Mouse (Mus musculus): Measurements from ENCODE around the gene Xrcc6. TPM values are rescaled to one million over a fixed set of nuclear protein-coding genes. Genes with fewer than 3 reads are reported as not detected.

Xrcc6 gene
- polyA plus RNA-seq, 1 experiment from 2014 or later = 93.0 TPM

DNA sequence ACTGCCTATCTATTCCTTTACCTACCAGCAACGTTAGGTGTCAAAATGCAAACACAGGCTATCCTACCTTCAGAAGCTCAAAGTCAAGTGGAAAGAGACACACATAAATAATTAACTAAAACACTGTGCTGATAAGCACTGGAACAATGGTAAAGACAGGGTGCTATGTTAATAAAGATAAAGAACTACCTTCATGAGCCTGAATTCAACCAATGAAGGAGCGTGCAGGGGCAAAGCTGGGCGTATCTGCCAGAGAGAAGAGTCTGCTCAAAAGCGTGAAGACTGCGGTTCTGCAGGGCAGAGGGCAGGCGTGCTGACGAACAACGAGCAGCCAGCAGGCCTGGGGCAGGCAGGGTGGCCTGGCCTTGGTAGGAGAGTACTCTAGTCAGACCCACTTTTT, 16.6 kb downstream of the Xrcc6 start:
- no peak for ATAC-seq (ENCODE audit: borderline replicate concordance, extremely low read depth, low FRiP score, low TSS enrichment)
- Histone ChIP-seq H3K9ac (no peak overlapping the region), H3K4me3 (no peak overlapping the region), H3K27ac (no peak overlapping the region), H3K9me3 (no peaks in the 10 kb centered on the region), H3K4me2 (no peak overlapping the region), H3K36me3 (peaks cover 16% of the 10 kb centered on the region), H3K4me1 (no peaks in the 10 kb centered on the region), H3K27me3 (no peaks in the 10 kb centered on the region)
- WGBS = 77% methylated on average over 8 of the region's 8 CpGs

DNA sequence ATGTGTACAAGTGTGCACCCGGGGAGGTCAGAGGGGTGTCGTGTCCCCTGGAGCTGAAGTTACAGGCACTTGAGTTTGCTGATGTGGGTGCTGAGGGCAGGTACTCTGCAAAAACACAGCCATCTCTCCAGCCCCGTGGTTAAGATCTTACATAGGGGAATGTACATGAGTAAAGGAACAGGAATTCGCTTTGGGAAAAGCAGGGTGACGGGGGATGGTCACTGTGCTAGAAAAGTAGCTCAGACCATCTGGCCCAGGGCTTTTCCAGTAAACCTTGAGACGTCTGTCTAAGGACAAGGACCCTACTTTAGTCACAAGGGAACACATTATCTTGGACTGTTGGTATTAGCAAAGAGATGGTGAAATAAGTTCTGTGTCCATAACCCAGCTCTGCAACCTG, 24.3 kb downstream of the Xrcc6 start:
- WGBS = 79% methylated on average over 6 of the region's 6 CpGs
- Histone ChIP-seq H3K36me3 (no peaks in the 10 kb centered on the region), H3K4me1 (peaks cover 18% of the 10 kb centered on the region), H3K27me3 (no peaks in the 10 kb centered on the region), H3K4me2 (no peak overlapping the region), H3K27ac (no peak overlapping the region), H3K9ac (no peak overlapping the region), H3K9me3 (no peaks in the 10 kb centered on the region), H3K4me3 (no peak overlapping the region)
- ATAC-seq (ENCODE audit: borderline replicate concordance, extremely low read depth, low FRiP score, low TSS enrichment) = no peak

DNA sequence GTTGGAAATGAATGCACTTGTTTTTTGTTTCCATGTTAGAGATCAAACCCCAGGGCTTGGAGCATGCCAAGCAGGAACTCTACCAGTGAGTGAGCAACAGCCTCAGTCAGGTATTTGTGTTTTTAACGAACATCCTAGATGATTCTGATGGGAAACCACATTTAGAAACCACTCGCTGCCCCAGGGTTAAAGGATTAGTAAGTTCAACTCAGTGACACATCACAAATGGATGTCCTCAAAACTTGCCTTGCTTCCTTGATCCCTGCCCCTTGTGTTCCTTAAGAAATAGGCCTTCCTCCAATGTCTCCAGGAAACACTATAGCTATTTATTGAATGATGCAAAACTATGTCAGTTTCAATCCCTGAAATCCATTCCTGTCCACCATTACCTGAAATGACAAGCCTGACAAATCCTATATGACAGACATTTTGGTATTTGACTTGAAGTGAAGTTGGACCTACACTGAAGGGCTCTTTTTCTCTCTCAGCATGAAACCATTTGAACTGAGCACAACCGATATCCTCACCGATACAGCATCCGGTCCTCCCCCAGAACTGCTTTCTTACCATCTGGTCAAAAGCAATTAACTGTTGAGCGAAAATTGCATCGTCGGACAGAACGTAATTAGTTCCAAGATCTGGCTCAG, 27.2 kb downstream of the Xrcc6 start:
- 16% methylated on average over 9 of the region's 9 CpGs for WGBS
- no peak for ATAC-seq (ENCODE audit: borderline replicate concordance, extremely low read depth, low FRiP score, low TSS enrichment)
- Histone ChIP-seq H3K9ac (peak overlapping the region; percentile 77), H3K27me3 (no peaks in the 10 kb centered on the region), H3K9me3 (no peaks in the 10 kb centered on the region), H3K36me3 (peaks cover 4% of the 10 kb centered on the region), H3K4me1 (peaks cover 22% of the 10 kb centered on the region), H3K4me3 (peak overlapping the region; percentile 74), H3K4me2 (peak overlapping the region; percentile 81), H3K27ac (no peak overlapping the region)

DNA sequence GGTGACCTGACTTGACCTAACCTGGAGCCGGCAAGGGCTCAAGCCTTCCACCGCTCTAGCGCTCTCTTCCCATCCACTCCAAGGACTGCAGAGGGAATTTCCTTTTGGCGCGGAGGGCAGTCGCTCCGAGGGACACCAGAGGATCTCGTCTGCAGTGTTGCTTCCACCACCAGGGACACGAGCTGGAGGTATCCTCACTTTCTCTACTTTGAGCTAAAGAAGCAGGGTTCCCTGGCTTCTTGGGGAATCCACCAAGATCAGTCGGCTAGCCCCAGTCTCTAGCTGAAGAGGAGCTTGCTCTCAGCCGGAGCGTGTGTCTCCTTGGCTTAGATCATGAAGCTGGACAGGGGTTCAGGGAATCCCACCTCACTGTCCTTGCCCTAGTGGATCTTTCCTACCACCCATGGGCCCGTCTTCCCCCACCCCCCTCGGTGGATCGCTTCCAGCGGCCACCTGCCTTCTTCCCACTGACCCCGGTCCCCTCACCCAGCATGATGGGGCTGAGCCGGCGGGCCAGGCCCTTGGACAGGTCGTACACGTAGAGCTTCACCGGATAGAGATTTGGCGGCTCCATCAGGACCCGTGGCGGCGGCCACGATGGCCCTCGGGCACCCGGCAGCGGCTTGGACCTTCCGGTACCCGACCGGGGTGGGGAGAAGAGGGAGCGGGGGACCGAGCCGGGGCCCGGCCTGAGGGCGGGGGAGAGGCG, 27.9 kb downstream of the Xrcc6 start:
- ATAC-seq (ENCODE audit: borderline replicate concordance, extremely low read depth, low FRiP score, low TSS enrichment) = peak; percentile 67; the same call in 1 of the 2 replicates
- Histone ChIP-seq H3K36me3 (peaks cover 6% of the 10 kb centered on the region), H3K27me3 (no peaks in the 10 kb centered on the region), H3K4me2 (peak overlapping the region; percentile 81), H3K27ac (peak overlapping the region; percentile 73), H3K9ac (peak overlapping the region; percentile 77), H3K4me1 (peaks cover 22% of the 10 kb centered on the region), H3K9me3 (no peaks in the 10 kb centered on the region), H3K4me3 (peak overlapping the region; percentile 74)
- under 1% methylated on average over 38 of the region's 39 CpGs for WGBS

DNA sequence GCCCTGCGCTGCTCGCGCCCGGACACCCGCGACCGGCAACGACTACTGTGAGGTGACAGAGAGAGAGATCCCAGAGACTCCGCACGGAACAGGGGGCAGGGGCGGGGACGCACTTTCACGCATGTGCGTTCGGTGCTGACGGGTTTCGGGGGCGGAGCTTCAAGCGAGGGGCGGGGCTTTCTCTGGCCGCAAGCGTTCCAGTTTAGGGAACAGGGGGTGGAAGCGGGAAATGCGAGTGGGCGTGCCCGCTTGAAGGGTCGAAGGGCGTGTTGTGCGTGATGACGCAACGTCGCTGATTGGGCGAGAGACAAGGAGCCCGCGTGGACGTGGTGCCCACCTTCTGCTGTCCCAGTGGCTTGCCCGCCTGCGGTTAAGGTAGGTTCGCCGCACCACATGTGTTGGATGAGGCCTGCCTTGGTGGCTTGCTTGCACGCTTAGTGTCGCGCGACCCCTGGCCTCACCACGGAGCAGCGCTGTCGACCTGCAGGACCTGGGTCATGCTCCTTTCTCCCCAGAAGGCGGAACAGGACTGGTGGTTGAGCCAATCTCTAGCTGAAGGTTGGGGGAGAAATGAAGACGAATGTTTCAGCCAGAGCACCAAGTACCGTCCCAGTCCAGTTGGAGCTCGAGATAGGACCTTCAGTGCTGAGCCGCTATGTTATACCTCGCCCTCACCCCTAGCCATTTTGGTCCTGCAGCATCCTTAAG, 28.6 kb downstream of the Xrcc6 start:
- H3K4me2 ChIP-seq = peak overlapping the region; percentile 81
- no peaks in the 10 kb centered on the region for H3K9me3 ChIP-seq
- H3K27me3 ChIP-seq = no peaks in the 10 kb centered on the region
- ATAC-seq (ENCODE audit: borderline replicate concordance, extremely low read depth, low FRiP score, low TSS enrichment) = peak; percentile 95
- H3K27ac ChIP-seq = peak overlapping the region; percentile 73
- WGBS = under 1% methylated on average over 53 of the region's 53 CpGs
- peaks cover 8% of the 10 kb centered on the region for H3K36me3 ChIP-seq
- peaks cover 22% of the 10 kb centered on the region for H3K4me1 ChIP-seq
- H3K4me3 ChIP-seq = peak overlapping the region; percentile 74
- peak overlapping the region; percentile 77 for H3K9ac ChIP-seq

DNA sequence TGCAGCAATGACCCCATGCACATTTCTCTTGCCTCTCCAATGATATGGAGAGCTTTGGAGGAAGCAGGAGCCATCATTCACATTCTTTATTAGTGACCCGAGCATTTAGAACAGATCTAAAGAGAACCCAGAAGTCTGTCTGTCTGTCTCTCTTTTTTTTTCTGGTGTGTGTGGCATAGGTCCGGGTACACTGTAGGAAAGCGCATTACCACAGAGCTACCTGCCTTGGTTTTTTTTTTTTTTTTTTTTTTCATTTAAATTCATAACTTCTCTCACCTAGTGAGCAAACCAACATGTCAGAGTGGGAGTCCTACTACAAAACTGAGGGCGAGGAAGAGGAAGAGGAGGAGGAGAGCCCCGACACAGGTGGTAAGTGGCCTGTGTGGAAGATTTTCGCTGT, 29.2 kb downstream of the Xrcc6 start:
- peaks cover 22% of the 10 kb centered on the region for H3K4me1 ChIP-seq
- peaks cover 11% of the 10 kb centered on the region for H3K36me3 ChIP-seq
- ATAC-seq (ENCODE audit: borderline replicate concordance, extremely low read depth, low FRiP score, low TSS enrichment) = no peak
- peak overlapping the region; percentile 81 for H3K4me2 ChIP-seq
- H3K9ac ChIP-seq = peak overlapping the region; percentile 69
- WGBS = 20% methylated on average over 6 of the region's 6 CpGs
- peak overlapping the region; percentile 74 for H3K4me3 ChIP-seq
- peak overlapping the region; percentile 73 for H3K27ac ChIP-seq
- no peaks in the 10 kb centered on the region for H3K27me3 ChIP-seq
- H3K9me3 ChIP-seq = no peaks in the 10 kb centered on the region

DNA sequence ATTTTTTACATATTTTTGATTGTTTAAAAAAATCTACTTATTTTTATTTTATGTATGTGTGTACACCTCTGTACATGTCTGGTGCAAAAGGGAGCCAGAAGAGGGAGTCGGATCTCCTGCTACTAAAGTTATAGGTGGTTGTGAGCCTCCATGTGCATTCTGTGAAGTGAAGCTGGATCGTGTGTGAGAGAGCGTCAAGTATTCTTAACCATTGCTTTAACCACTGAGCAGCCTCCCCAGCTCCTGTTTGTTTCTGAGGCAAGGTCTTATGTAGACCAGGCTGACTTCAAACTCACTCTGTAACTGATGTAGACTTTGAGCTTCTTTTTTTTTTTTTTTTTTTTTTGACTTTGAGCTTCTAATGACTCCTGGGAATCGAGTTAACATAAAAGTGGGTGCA, 29.8 kb downstream of the Xrcc6 start:
- Histone ChIP-seq H3K4me3 (no peak overlapping the region), H3K9me3 (no peaks in the 10 kb centered on the region), H3K4me2 (no peak overlapping the region), H3K9ac (no peak overlapping the region), H3K27ac (no peak overlapping the region), H3K27me3 (no peaks in the 10 kb centered on the region), H3K4me1 (peaks cover 22% of the 10 kb centered on the region), H3K36me3 (peaks cover 15% of the 10 kb centered on the region)
- WGBS = 61% methylated on average over 4 of the region's 4 CpGs
- ATAC-seq (ENCODE audit: borderline replicate concordance, extremely low read depth, low FRiP score, low TSS enrichment) = no peak

DNA sequence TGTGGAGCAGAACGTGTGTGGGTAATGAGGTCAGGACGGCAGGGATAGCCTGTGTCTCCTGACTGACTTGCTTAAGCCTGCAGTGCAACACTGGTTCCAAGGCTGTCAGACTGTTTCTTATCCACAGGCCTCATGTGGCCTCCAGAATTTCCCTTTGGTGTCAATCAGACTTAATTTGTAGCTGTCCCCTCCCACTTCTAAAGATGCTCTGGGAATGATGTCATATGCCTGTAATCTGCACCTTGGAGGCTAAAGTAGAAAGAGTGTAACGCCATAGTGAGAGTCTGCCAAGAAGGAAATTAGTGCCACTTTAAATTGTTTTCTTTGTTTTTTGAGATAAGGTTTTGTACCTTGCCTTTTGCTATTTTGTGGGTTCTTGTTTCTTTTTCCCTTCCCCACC, 31.7 kb downstream of the Xrcc6 start:
- WGBS = 75% methylated on average over 3 of the region's 3 CpGs
- H3K9me3 ChIP-seq = no peaks in the 10 kb centered on the region
- H3K4me2 ChIP-seq = no peak overlapping the region
- no peaks in the 10 kb centered on the region for H3K27me3 ChIP-seq
- H3K4me1 ChIP-seq = peaks cover 16% of the 10 kb centered on the region
- H3K36me3 ChIP-seq = peaks cover 25% of the 10 kb centered on the region
- H3K4me3 ChIP-seq = no peak overlapping the region
- H3K9ac ChIP-seq = no peak overlapping the region
- no peak overlapping the region for H3K27ac ChIP-seq
- no peak for ATAC-seq (ENCODE audit: borderline replicate concordance, extremely low read depth, low FRiP score, low TSS enrichment)

DNA sequence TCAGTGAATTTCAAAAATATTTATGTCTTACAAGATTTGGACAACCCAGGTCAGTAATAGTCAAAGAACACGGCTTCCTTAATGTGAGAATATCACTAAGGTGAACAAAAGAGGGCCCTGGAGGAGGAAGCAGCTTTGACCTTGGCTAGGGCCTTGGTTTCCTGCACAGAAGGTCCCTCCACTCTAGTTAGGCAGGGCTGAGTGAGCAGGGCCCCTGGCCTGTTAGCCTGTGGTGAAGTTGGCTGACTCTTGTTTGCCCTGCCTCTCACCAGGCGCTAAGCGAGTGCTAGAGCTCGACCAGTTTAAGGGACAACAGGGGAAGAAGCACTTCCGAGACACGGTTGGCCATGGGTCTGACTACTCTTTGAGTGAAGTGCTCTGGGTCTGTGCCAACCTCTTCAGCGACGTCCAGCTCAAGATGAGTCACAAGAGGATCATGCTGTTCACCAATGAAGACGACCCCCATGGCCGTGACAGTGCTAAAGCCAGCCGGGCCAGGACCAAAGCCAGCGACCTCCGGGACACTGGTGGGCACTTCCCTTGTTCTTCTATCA, 35.0 kb downstream of the Xrcc6 start:
- Histone ChIP-seq H3K4me1 (no peaks in the 10 kb centered on the region), H3K4me3 (no peak overlapping the region), H3K36me3 (peaks cover 51% of the 10 kb centered on the region), H3K27ac (no peak overlapping the region), H3K9me3 (no peaks in the 10 kb centered on the region), H3K9ac (no peak overlapping the region), H3K4me2 (no peak overlapping the region), H3K27me3 (no peaks in the 10 kb centered on the region)
- whole genome bisulfite sequencing = 70% methylated on average over 13 of the region's 13 CpGs
- no peak for ATAC-seq (ENCODE audit: borderline replicate concordance, extremely low read depth, low FRiP score, low TSS enrichment)

DNA sequence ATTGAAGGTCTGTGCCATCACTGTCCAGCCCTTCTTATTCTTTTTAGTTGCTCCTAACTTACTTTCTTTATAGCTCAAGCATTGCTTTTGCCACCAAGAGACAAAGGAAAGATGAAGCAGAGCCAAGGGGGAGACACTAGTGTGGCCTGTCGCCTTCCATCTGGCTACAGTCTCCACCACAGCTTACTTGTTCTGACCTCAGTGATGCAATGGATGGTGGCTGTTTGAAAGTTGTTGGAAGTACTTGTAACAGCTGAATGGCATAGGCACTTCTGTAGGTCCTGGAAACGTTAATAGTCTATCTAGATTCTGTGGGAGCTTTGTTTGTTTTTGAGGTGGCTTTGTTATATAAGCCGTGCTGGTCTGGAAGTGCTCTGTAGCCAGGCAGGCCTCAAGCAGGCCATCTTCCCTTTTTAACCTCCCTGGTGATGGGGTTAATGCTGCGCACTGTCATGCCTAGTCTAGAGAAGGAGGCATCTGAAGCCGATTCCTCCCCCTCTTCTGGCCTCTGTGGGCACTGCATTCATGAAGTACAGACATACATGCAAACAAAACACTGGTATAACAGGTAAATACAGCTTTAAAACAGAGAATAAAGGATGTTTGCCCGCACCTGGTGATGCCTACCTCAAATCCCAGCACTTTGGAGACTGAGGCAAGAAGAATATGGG, 36.5 kb downstream of the Xrcc6 start:
- peaks cover 62% of the 10 kb centered on the region for H3K36me3 ChIP-seq
- H3K4me2 ChIP-seq = no peak overlapping the region
- H3K4me3 ChIP-seq = no peak overlapping the region
- H3K4me1 ChIP-seq = no peaks in the 10 kb centered on the region
- H3K27ac ChIP-seq = no peak overlapping the region
- WGBS = 80% methylated on average over 6 of the region's 6 CpGs
- no peaks in the 10 kb centered on the region for H3K9me3 ChIP-seq
- ATAC-seq (ENCODE audit: borderline replicate concordance, extremely low read depth, low FRiP score, low TSS enrichment) = no peak
- no peak overlapping the region for H3K9ac ChIP-seq
- no peaks in the 10 kb centered on the region for H3K27me3 ChIP-seq

DNA sequence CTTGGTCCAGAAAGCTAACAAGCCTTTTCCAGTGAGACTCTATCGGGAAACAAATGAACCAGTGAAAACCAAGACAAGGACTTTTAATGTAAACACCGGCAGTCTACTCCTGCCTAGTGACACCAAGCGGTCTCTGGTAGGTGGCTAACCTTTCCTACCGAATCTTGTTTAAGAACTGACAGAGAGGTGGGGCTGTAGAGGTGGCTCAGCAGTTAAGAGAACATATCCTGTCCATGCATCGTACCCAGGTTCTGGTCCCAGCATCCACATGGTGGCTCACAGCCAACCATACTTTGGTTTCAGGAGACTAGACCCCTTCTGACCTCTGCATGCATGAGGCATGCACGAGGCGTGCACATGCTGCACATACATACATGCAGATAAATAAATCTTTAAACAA, 39.6 kb downstream of the Xrcc6 start:
- Histone ChIP-seq H3K9me3 (no peaks in the 10 kb centered on the region), H3K4me1 (no peaks in the 10 kb centered on the region), H3K9ac (no peak overlapping the region), H3K27me3 (no peaks in the 10 kb centered on the region), H3K4me3 (no peak overlapping the region), H3K4me2 (no peak overlapping the region), H3K36me3 (peaks cover 77% of the 10 kb centered on the region), H3K27ac (no peak overlapping the region)
- ATAC-seq (ENCODE audit: borderline replicate concordance, extremely low read depth, low FRiP score, low TSS enrichment) = no peak
- 77% methylated on average over 7 of the region's 7 CpGs for WGBS

All from lung, embryonic 15.5 days (tissue).